Mouse (Mus musculus) heart, embryonic 10.5 days (tissue): Measurements from ENCODE around the gene Cnpy1. TPM values are rescaled to one million over a fixed set of nuclear protein-coding genes. Genes with fewer than 3 reads are reported as not detected.

ENCODE experiments used
- DNase-seq: peaks from one replicate; pipeline ENCODE4 v3.0.0-alpha.2; 2017; ENCODE audit warnings: low spot score
- H3K27ac ChIP-seq: fragments of 300-500 bp; sonication (generic); 2 replicates; pipeline ENCODE4 v1.5.1; 2016; ENCODE audit warnings: mild to moderate bottlenecking
- H3K27me3 ChIP-seq: fragments of 300-500 bp; sonication (generic); 2 replicates; pipeline ENCODE4 v1.6.1; 2016; ENCODE audit warnings: mild to moderate bottlenecking; ENCODE audit not compliant: poor library complexity, insufficient read depth, severe bottlenecking
- H3K36me3 ChIP-seq: fragments of 300-500 bp; sonication (generic); 2 replicates; pipeline ENCODE4 v1.6.1; 2016; ENCODE audit warnings: mild to moderate bottlenecking, moderate library complexity
- H3K4me1 ChIP-seq: fragments of 300-500 bp; sonication (generic); 2 replicates; pipeline ENCODE4 v1.6.1; 2016; ENCODE audit warnings: mild to moderate bottlenecking
- H3K4me3 ChIP-seq: fragments of 300-500 bp; sonication (generic); 2 replicates; pipeline ENCODE4 v1.5.1; 2016; ENCODE audit warnings: mild to moderate bottlenecking, moderate library complexity
- H3K9me3 ChIP-seq: fragments of 300-500 bp; sonication (generic); 2 replicates; pipeline ENCODE4 v1.6.1; 2016; ENCODE audit warnings: mild to moderate bottlenecking, moderate library complexity
- WGBS: fragments of 180-500 bp; shearing (Covaris S2); methylation state at CpG from one replicate; pipeline ENCODE4 v1.1.7; 2016; 5-methylcytosine and 5-hydroxymethylcytosine counted together
- polyA plus RNA-seq: library from polyadenylated mRNA; unstranded; fragments of >200 nt; fragmentation: Nextera tagmentation; extraction: Ambion mirVana; gene quantifications from 2 replicates; pipeline ENCODE4 v1.2.1, GENCODE M21; 2016

Gene Cnpy1
- polyA plus RNA-seq, 1 experiment from 2014 or later = 0.44 TPM

- 80% methylated on average over 1 of the region's 1 CpGs for WGBS
- Histone ChIP-seq H3K9me3 (no peaks in the 10 kb centered on the region), H3K4me3 (no peak overlapping the region), H3K27ac (no peak overlapping the region), H3K4me1 (no peaks in the 10 kb centered on the region), H3K27me3 (peaks cover 31% of the 10 kb centered on the region), H3K36me3 (no peaks in the 10 kb centered on the region)
- no peak for DNase-seq
Measured at GRCm38 (mm10) chr5:28259939-28260338, 14.3 kb upstream of the Cnpy1 start.

DNA sequence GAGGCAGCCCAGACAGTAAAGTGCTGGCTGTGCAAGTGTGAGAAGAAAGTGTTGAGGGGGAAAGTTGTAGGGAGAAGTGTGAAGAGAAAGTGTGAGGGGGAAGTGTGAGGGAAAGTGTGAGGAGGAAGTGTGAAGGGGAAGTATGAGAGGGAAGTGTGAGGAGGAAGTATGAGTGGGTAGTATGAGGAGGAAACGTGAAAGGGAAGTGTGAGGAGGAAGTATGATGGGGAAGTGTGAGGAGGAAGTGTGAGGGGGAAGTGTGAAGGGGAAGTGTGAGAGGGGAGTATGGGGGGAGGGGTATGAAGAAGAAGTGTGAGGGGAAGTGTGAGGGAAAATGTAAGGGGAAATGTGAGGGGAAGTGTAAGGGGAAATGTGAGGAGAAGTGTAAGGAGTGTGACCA lies 13.8 kb upstream of the Cnpy1 start:
- peaks cover 31% of the 10 kb centered on the region for H3K27me3 ChIP-seq
- no peaks in the 10 kb centered on the region for H3K4me1 ChIP-seq
- 32% methylated on average over 1 of the region's 1 CpGs for WGBS
- H3K9me3 ChIP-seq = no peaks in the 10 kb centered on the region
- no peak overlapping the region for H3K4me3 ChIP-seq
- H3K36me3 ChIP-seq = no peaks in the 10 kb centered on the region
- no peak overlapping the region for H3K27ac ChIP-seq
- DNase-seq = no peak

GRCm38 (mm10) chr5:28257816-28258215 lies 12.2 kb upstream of the Cnpy1 start:
- peaks cover 30% of the 10 kb centered on the region for H3K27me3 ChIP-seq
- H3K9me3 ChIP-seq = no peaks in the 10 kb centered on the region
- no peak overlapping the region for H3K27ac ChIP-seq
- no peaks in the 10 kb centered on the region for H3K4me1 ChIP-seq
- H3K36me3 ChIP-seq = no peaks in the 10 kb centered on the region
- 76% methylated on average over 4 of the region's 4 CpGs for WGBS
- no peak overlapping the region for H3K4me3 ChIP-seq
- no peak for DNase-seq

GRCm38 (mm10) chr5:28252999-28253398 lies 7.4 kb upstream of the Cnpy1 start:
- H3K4me1 ChIP-seq = no peaks in the 10 kb centered on the region
- 77% methylated on average over 4 of the region's 4 CpGs for WGBS
- H3K4me3 ChIP-seq = no peak overlapping the region
- peaks cover 9% of the 10 kb centered on the region; the same call in 1 of the 2 replicates for H3K27me3 ChIP-seq
- H3K27ac ChIP-seq = no peak overlapping the region
- H3K36me3 ChIP-seq = no peaks in the 10 kb centered on the region
- no peaks in the 10 kb centered on the region for H3K9me3 ChIP-seq
- no peak for DNase-seq

- Histone ChIP-seq H3K4me1 (no peaks in the 10 kb centered on the region), H3K9me3 (no peaks in the 10 kb centered on the region), H3K4me3 (no peak overlapping the region), H3K27ac (no peak overlapping the region), H3K27me3 (peaks cover 9% of the 10 kb centered on the region; the same call in 1 of the 2 replicates), H3K36me3 (no peaks in the 10 kb centered on the region)
- 83% methylated on average over 4 of the region's 4 CpGs for WGBS
- no peak for DNase-seq
Measured at GRCm38 (mm10) chr5:28252260-28252659, 6.7 kb upstream of the Cnpy1 start.

DNA sequence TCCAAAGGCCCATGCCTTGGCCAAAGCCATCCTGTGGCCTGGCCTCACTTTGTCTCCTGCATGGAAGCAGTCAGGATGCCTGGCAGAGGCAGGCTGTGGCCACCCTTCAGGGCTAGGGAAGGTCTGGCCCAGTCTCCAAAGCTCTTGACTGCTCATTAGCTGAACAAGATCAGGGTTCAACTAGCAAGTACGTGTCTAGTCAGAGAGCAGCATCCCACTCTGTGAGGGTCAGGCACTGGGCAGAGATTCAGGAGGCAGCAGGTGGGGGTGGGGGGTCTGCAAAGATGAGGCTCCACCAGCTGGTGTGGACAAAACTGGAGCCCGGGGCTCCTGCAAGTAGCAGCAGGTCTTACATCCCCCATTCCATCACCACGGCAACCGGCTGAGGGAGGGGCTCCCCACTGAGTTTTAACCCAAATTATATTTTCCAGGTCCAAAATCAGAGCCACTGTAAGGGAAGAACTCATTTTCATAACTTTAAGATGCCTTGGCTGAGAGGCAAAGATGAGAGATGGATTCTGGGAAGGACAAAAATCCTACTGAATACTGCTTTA lies 5.7 kb upstream of the Cnpy1 start:
- Histone ChIP-seq H3K27me3 (peaks cover 11% of the 10 kb centered on the region; the same call in 1 of the 2 replicates), H3K4me1 (no peaks in the 10 kb centered on the region), H3K27ac (no peak overlapping the region), H3K9me3 (no peaks in the 10 kb centered on the region), H3K36me3 (no peaks in the 10 kb centered on the region), H3K4me3 (no peak overlapping the region)
- DNase-seq = no peak
- WGBS = 68% methylated on average over 4 of the region's 4 CpGs

GRCm38 (mm10) chr5:28250479-28250878 lies 4.9 kb upstream of the Cnpy1 start:
- 75% methylated on average over 2 of the region's 2 CpGs for WGBS
- no peak for DNase-seq
- no peaks in the 10 kb centered on the region for H3K36me3 ChIP-seq
- no peak overlapping the region for H3K27ac ChIP-seq
- no peaks in the 10 kb centered on the region for H3K4me1 ChIP-seq
- no peaks in the 10 kb centered on the region for H3K9me3 ChIP-seq
- H3K27me3 ChIP-seq = peaks cover 11% of the 10 kb centered on the region; the same call in 1 of the 2 replicates
- no peak overlapping the region for H3K4me3 ChIP-seq

DNA sequence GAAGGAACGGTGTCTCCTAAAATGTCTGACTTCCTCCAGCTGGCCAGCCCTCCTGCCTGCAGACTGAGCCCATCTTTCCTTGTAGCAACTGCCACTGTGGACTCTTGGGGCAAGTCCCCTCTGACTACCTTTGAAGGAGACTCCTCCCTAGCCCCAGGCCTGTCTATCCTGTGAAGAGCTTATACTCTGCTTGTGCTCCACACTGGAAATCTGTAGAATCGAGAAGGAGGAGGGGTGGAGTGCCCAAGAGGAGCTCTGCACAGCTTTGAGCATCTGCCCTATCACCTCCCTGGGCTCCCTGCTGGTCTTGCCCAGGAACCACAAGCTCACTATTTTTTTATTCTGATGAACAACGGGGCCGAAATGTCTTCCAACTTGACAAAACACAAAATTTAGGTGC lies 485 bp downstream of the Cnpy1 start:
- Histone ChIP-seq H3K27ac (no peak overlapping the region), H3K9me3 (no peaks in the 10 kb centered on the region), H3K36me3 (no peaks in the 10 kb centered on the region), H3K4me3 (no peak overlapping the region), H3K4me1 (no peaks in the 10 kb centered on the region), H3K27me3 (peaks cover 16% of the 10 kb centered on the region; the same call in 1 of the 2 replicates)
- 75% methylated on average over 4 of the region's 4 CpGs for WGBS
- no peak for DNase-seq

- no peak for DNase-seq
- Histone ChIP-seq H3K4me3 (no peak overlapping the region), H3K9me3 (no peaks in the 10 kb centered on the region), H3K27me3 (peaks cover 23% of the 10 kb centered on the region; the same call in 1 of the 2 replicates), H3K36me3 (no peaks in the 10 kb centered on the region), H3K4me1 (no peaks in the 10 kb centered on the region), H3K27ac (no peak overlapping the region)
- WGBS = 69% methylated on average over 8 of the region's 8 CpGs
Measured at GRCm38 (mm10) chr5:28243501-28244177, 2.0 kb downstream of the Cnpy1 start.

DNA sequence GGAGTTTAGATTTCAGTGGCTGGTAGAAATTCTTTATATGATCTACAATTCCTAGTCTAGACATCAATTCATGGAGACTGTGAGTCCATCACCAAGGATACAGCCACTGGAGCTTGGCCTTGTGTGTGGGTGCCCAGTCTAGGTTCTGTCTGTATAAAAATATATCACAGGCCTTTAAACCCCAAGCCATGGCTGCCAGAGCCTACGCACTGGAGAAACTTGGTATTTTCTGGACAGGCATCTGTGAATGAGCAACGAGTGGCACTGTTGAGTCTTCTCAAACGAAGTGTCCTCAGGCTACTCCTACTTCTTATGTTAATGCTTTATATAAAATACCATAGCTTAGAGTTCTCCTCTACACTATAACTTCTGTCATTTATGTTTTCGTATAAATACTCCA lies 4.2 kb downstream of the Cnpy1 start:
- 80% methylated on average over 4 of the region's 4 CpGs for WGBS
- H3K27ac ChIP-seq = no peak overlapping the region
- H3K4me1 ChIP-seq = 0 out of 2 replicates have a peak, but pooled peaks cover 4% of the 10 kb centered on the region
- no peaks in the 10 kb centered on the region for H3K36me3 ChIP-seq
- no peak overlapping the region for H3K4me3 ChIP-seq
- H3K9me3 ChIP-seq = no peaks in the 10 kb centered on the region
- DNase-seq = no peak
- peaks cover 21% of the 10 kb centered on the region; the same call in 1 of the 2 replicates for H3K27me3 ChIP-seq

DNA sequence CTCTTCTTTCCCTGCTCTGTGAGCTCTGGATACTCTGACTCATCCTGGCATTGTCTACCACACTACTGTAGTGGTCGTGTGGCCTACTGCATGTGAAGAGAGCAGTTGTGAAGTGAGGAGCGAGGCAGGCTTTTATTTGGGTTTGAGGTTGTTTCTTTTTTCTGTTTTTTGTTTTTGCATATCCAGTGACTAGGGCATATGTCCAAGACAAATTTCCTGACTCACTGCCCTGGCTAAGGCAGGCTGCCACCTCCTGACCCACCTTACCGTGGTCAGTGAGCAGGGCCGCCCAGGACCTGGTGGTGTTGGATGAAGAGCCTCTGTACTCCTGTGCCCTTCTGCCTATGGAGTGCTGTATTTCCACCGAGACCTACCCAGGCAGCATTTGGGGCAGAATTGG lies 5.8 kb downstream of the Cnpy1 start:
- WGBS = 75% methylated on average over 5 of the region's 5 CpGs

GRCm38 (mm10) chr5:28238876-28239275 lies 6.7 kb downstream of the Cnpy1 start:
- H3K4me3 ChIP-seq = no peak overlapping the region
- no peak for DNase-seq
- no peaks in the 10 kb centered on the region for H3K36me3 ChIP-seq
- H3K27ac ChIP-seq = no peak overlapping the region
- no peaks in the 10 kb centered on the region for H3K9me3 ChIP-seq
- WGBS = 79% methylated on average over 5 of the region's 5 CpGs
- H3K27me3 ChIP-seq = peaks cover 20% of the 10 kb centered on the region; the same call in 1 of the 2 replicates
- H3K4me1 ChIP-seq = 0 out of 2 replicates have a peak, but pooled peaks cover 9% of the 10 kb centered on the region

More for the DNA sequence above, 5.8 kb downstream of the Cnpy1 start:
- H3K4me3 ChIP-seq = no peak overlapping the region
- peaks cover 21% of the 10 kb centered on the region; the same call in 1 of the 2 replicates for H3K27me3 ChIP-seq
- H3K27ac ChIP-seq = no peak overlapping the region
- H3K9me3 ChIP-seq = no peaks in the 10 kb centered on the region
- no peaks in the 10 kb centered on the region for H3K36me3 ChIP-seq
- DNase-seq = no peak
- 0 out of 2 replicates have a peak, but pooled peaks cover 9% of the 10 kb centered on the region for H3K4me1 ChIP-seq

- Histone ChIP-seq H3K27ac (no peak overlapping the region), H3K9me3 (no peaks in the 10 kb centered on the region), H3K4me3 (no peak overlapping the region), H3K27me3 (peaks cover 16% of the 10 kb centered on the region; the same call in 1 of the 2 replicates), H3K4me1 (0 out of 2 replicates have a peak, but pooled peaks cover 9% of the 10 kb centered on the region), H3K36me3 (no peaks in the 10 kb centered on the region)
- no peak for DNase-seq
- 14% methylated on average over 4 of the region's 4 CpGs for WGBS
Measured at GRCm38 (mm10) chr5:28238152-28238551, 7.5 kb downstream of the Cnpy1 start.
